Mouse (Mus musculus) erythroblast, embryonic 14.5 days (primary cell): ENCODE data around the gene Hes5. TPM values are rescaled to one million over a fixed set of nuclear protein-coding genes. Genes with fewer than 3 reads are reported as not detected.

Experiments
- H3K27me3 ChIP-seq: 2 replicates; pipeline ENCODE4 v1.6.1; 2012; ENCODE audit warnings: inconsistent platforms; ENCODE audit not compliant: control insufficient read depth
- H3K36me3 ChIP-seq: 2 replicates; pipeline ENCODE4 v1.6.1; 2012; ENCODE audit warnings: mild to moderate bottlenecking, inconsistent platforms; ENCODE audit not compliant: control insufficient read depth
- H3K4me1 ChIP-seq: 2 replicates; pipeline ENCODE4 v1.6.1; 2012; ENCODE audit warnings: inconsistent platforms; ENCODE audit not compliant: control insufficient read depth
- H3K4me3 ChIP-seq: replicated peaks from 2 replicates; pipeline ENCODE3; 2012; ENCODE audit warnings: moderate library complexity, mild to moderate bottlenecking, inconsistent platforms
- H3K9me3 ChIP-seq: 2 replicates; pipeline ENCODE4 v1.6.1; 2012; ENCODE audit warnings: low read length, inconsistent platforms, mixed read lengths; ENCODE audit not compliant: control insufficient read depth
- GATA1 ChIP-seq: IDR thresholded peaks from 2 replicates; pipeline ENCODE4 v1.6.1; 2012; ENCODE audit warnings: low read length, inconsistent platforms, mixed read lengths
- TAL1 ChIP-seq: IDR thresholded peaks from 3 replicates; pipeline ENCODE4 v1.6.1; 2012; ENCODE audit warnings: low read length, inconsistent platforms, mixed read lengths
- polyA plus RNA-seq: library from polyadenylated mRNA; stranded (reverse); fragments of >175 nt; gene quantifications from 2 replicates; pipeline ENCODE4 v1.2.3, GENCODE M21; 2012

Hes5 gene
- polyA plus RNA-seq, 1 experiment = not detected

GRCm38 (mm10) chr4:154994876-154995275, 34.2 kb downstream of the Hes5 start:
- no peaks in the 10 kb centered on the region for H3K36me3 ChIP-seq
- TF ChIP-seq GATA1 = no peak
- TF ChIP-seq TAL1 = no peak
- H3K27me3 ChIP-seq = peaks cover 5% of the 10 kb centered on the region
- no peak overlapping the region for H3K4me3 ChIP-seq
- no peaks in the 10 kb centered on the region for H3K4me1 ChIP-seq
- no peaks in the 10 kb centered on the region for H3K9me3 ChIP-seq

GRCm38 (mm10) chr4:154996572-154997154, 35.9 kb downstream of the Hes5 start:
- TF ChIP-seq GATA1 = no peak
- TF ChIP-seq TAL1 = no peak
- H3K36me3 ChIP-seq = no peaks in the 10 kb centered on the region
- H3K27me3 ChIP-seq = peaks cover 5% of the 10 kb centered on the region
- H3K4me1 ChIP-seq = no peaks in the 10 kb centered on the region
- H3K4me3 ChIP-seq = no peak overlapping the region
- H3K9me3 ChIP-seq = no peaks in the 10 kb centered on the region

- Histone ChIP-seq H3K9me3 (no peaks in the 10 kb centered on the region), H3K4me1 (no peaks in the 10 kb centered on the region), H3K4me3 (no peak overlapping the region), H3K36me3 (no peaks in the 10 kb centered on the region), H3K27me3 (peaks cover 5% of the 10 kb centered on the region)
- TF ChIP-seq GATA1 (no peak), TAL1 (no peak)
Measured at GRCm38 (mm10) chr4:154999379-154999778, 38.7 kb downstream of the Hes5 start.

- H3K9me3 ChIP-seq = no peaks in the 10 kb centered on the region
- no peaks in the 10 kb centered on the region for H3K36me3 ChIP-seq
- H3K4me1 ChIP-seq = no peaks in the 10 kb centered on the region
- TF ChIP-seq TAL1 (no peak), GATA1 (no peak)
- H3K4me3 ChIP-seq = no peak overlapping the region
- H3K27me3 ChIP-seq = no peaks in the 10 kb centered on the region; the same call in 1 of the 2 replicates
Measured at GRCm38 (mm10) chr4:155005278-155005677, 44.6 kb downstream of the Hes5 start.

- no peak overlapping the region for H3K4me3 ChIP-seq
- H3K9me3 ChIP-seq = no peaks in the 10 kb centered on the region
- TF ChIP-seq TAL1 = no peak
- TF ChIP-seq GATA1 = no peak
- H3K4me1 ChIP-seq = no peaks in the 10 kb centered on the region
- H3K27me3 ChIP-seq = no peaks in the 10 kb centered on the region
- no peaks in the 10 kb centered on the region for H3K36me3 ChIP-seq
Measured at GRCm38 (mm10) chr4:155006296-155006695, 45.6 kb downstream of the Hes5 start.

- H3K27me3 ChIP-seq = no peaks in the 10 kb centered on the region
- no peaks in the 10 kb centered on the region for H3K4me1 ChIP-seq
Measured at GRCm38 (mm10) chr4:155007641-155008040, 46.9 kb downstream of the Hes5 start.

GRCm38 (mm10) chr4:155008075-155008474, 47.4 kb downstream of the Hes5 start:
- no peaks in the 10 kb centered on the region for H3K27me3 ChIP-seq
- H3K9me3 ChIP-seq = no peaks in the 10 kb centered on the region
- H3K4me1 ChIP-seq = no peaks in the 10 kb centered on the region
- no peak overlapping the region for H3K4me3 ChIP-seq
- H3K36me3 ChIP-seq = no peaks in the 10 kb centered on the region
- no peak for TF ChIP-seq TAL1
- no peak for TF ChIP-seq GATA1

More at GRCm38 (mm10) chr4:155007641-155008040, 46.9 kb downstream of the Hes5 start:
- no peak overlapping the region for H3K4me3 ChIP-seq
- no peaks in the 10 kb centered on the region for H3K36me3 ChIP-seq
- TF ChIP-seq GATA1 (no peak), TAL1 (no peak)
- no peaks in the 10 kb centered on the region for H3K9me3 ChIP-seq

- Histone ChIP-seq H3K36me3 (no peaks in the 10 kb centered on the region), H3K4me3 (no peak overlapping the region), H3K27me3 (no peaks in the 10 kb centered on the region; the same call in 1 of the 2 replicates), H3K9me3 (no peaks in the 10 kb centered on the region), H3K4me1 (no peaks in the 10 kb centered on the region)
- TF ChIP-seq GATA1 = no peak
- no peak for TF ChIP-seq TAL1
Measured at GRCm38 (mm10) chr4:155009216-155009615, 48.5 kb downstream of the Hes5 start.

- no peaks in the 10 kb centered on the region for H3K9me3 ChIP-seq
- no peak for TF ChIP-seq TAL1
- TF ChIP-seq GATA1 = no peak
- H3K36me3 ChIP-seq = no peaks in the 10 kb centered on the region
- H3K4me3 ChIP-seq = no peak overlapping the region
- no peaks in the 10 kb centered on the region for H3K4me1 ChIP-seq
- H3K27me3 ChIP-seq = no peaks in the 10 kb centered on the region; the same call in 1 of the 2 replicates
Measured at GRCm38 (mm10) chr4:155010870-155011269, 50.1 kb downstream of the Hes5 start.
